9 mouse cellular contexts compared by ENCODE assay signal in the genomic region with DNA sequence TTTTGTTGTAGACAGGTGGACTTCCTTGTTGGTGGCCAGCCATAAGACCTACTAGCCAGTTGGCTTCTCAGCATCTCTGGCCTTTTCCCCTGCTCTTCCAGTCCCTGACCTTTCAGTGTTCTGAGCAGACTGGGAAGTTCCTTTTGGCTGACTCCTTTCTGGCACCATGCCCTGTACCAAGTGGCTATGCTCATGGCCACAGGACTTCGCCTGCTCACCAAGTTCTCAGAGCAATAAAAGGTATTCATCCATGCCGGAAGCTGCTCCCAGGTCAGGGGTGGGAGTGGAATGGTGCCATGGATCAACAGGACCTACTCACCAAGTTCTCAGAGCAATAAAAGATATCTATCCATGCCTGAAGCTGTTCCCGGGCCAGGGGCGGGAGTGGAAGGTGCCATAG. TPM values are rescaled to one million over a fixed set of nuclear protein-coding genes. Genes with fewer than 3 reads are reported as not detected.
DNase-seq lines count a peak whose midpoint lies in the region; ATAC-seq and TF ChIP-seq lines count a peak whose summit lies in the region.
"Had no signal": no experiment of that assay in that cellular context is flagged by ENCODE, and none has a peak within 500 bp of the region (broad histone marks: within the 10 kb centered on the region; RNA-seq: fewer than 3 reads in every experiment).

No protein-coding gene starts in this region.

- intact Hi-C loops in heart, postnatal 14 days (cut with DNase I) = no loop called here

- no peaks in the 10 kb centered on the region for H3K27me3 ChIP-seq in midbrain, embryonic 16.5 days (ENCODE audit: control insufficient read depth, insufficient read depth, low read depth, low read length)

- no peak for TF ChIP-seq CTCF in embryonic fibroblast, embryonic 13.5 days (IDR thresholded peaks at IDR 0.05; ENCODE audit: borderline replicate concordance, insufficient read depth, low read length)

- peak overlapping the region; percentile 66; the same call in 1 of the 2 replicates for H3K4me3 ChIP-seq in embryonic fibroblast, embryonic 13.5 days (ENCODE audit: insufficient read depth, low read length)
- H3K4me3 ChIP-seq in midbrain, embryonic 16.5 days (ENCODE audit: low read depth, low read length) = no peak overlapping the region

- 18% methylated on average over 4 of the region's 4 CpGs for WGBS in large intestine, adult 2 months
- 88% methylated on average over 4 of the region's 4 CpGs for WGBS in midbrain, embryonic 16.5 days

- peak; percentile 62 for DNase-seq in ovary, postnatal 36 days (ENCODE audit: low spot score)
- no peak for DNase-seq in ovary, postnatal 14 days (ENCODE audit: low spot score)
- peak; percentile 59 to 60 for DNase-seq in heart, postnatal 14 days
- DNase-seq in large intestine, adult 2 months (ENCODE audit: low read depth, low spot score) = peak; percentile 97
- no peak for DNase-seq in natural killer cell, adult 2 months (ENCODE audit: low spot score in 2 of 2)
- no peak for DNase-seq in thymus, postnatal 0 days (ENCODE audit: low spot score)

- no peak for ATAC-seq in midbrain, embryonic 16.5 days

- peaks cover 4% of the 10 kb centered on the region; the same call in 1 of the 2 replicates for H3K4me1 ChIP-seq in embryonic fibroblast, embryonic 13.5 days (ENCODE audit: control insufficient read depth, insufficient read depth, low read length)
- peaks cover 23% of the 10 kb centered on the region for H3K4me1 ChIP-seq in midbrain, embryonic 16.5 days (ENCODE audit: control insufficient read depth, insufficient read depth, low read length)

- H3K9ac ChIP-seq in midbrain, embryonic 16.5 days (ENCODE audit: low read depth, low read length) = no peak overlapping the region

- TF ChIP-seq POLR2A in embryonic fibroblast, embryonic 13.5 days (IDR thresholded peaks at IDR 0.05; ENCODE audit: low read depth, low read length) = peak; percentile 38; the same call in 1 of the 2 replicates

- peak overlapping the region; percentile 99; the same call in 1 of the 2 replicates for H3K4me2 ChIP-seq in midbrain, embryonic 16.5 days (ENCODE audit: low read length)

- H3K36me3 ChIP-seq in midbrain, embryonic 16.5 days (ENCODE audit: control insufficient read depth, insufficient read depth, low read length) = peaks cover 22% of the 10 kb centered on the region

- H3K9me3 ChIP-seq in midbrain, embryonic 16.5 days (replicated peaks; ENCODE audit: control insufficient read depth, low read length, poor library complexity, severe bottlenecking) = no peaks in the 10 kb centered on the region

- H3K27ac ChIP-seq in embryonic fibroblast, embryonic 13.5 days (ENCODE audit: insufficient read depth, low read length) = no peak overlapping the region
- no peak overlapping the region for H3K27ac ChIP-seq in midbrain, embryonic 16.5 days (ENCODE audit: low read length)
- H3K27ac ChIP-seq: macrophage had no signal

RNA-seq across cellular contexts. Expression of a gene that starts 1.2 kb away (rescaled TPM):
- polyA plus RNA-seq in embryonic fibroblast, embryonic 13.5 days (2011; ENCODE audit: insufficient read length, low read depth, missing spikeins) = 0.50 TPM in 1 of 2 replicates, not detected in the other
- total RNA-seq in heart, postnatal 14 days (2021) = under 1 TPM in 1 of 2 experiments, not detected in 1; 0.38 TPM
- 2.6 and 2.8 TPM in 2 replicates for polyA plus RNA-seq in large intestine, adult 2 months (2012; rRNA removed)
- polyA plus RNA-seq in midbrain, embryonic 16.5 days (2015; fragmentation: Nextera tagmentation; extraction: Ambion mirVana) = 0.40 TPM in 1 of 2 replicates, not detected in the other
- polyA plus RNA-seq in thymus, postnatal 0 days (2015; fragmentation: Nextera tagmentation; extraction: Ambion mirVana) = 0.18 TPM in 1 of 2 replicates, not detected in the other
- polyA plus RNA-seq: macrophage had no signal

RNA-seq across cellular contexts. Expression of a gene that starts 2.3 kb away (rescaled TPM):
- 21.1 and 21.5 TPM in 2 replicates for polyA plus RNA-seq in embryonic fibroblast, embryonic 13.5 days (2011; ENCODE audit: insufficient read length, low read depth, missing spikeins)
- total RNA-seq in heart, postnatal 14 days (2021) = 10 to 100 TPM; 43.2 to 43.4 TPM
- 82.9 and 90.7 TPM in 2 replicates for polyA plus RNA-seq in large intestine, adult 2 months (2012; rRNA removed)
- 64.2 and 70.2 TPM in 2 replicates for polyA plus RNA-seq in midbrain, embryonic 16.5 days (2015; fragmentation: Nextera tagmentation; extraction: Ambion mirVana)
- polyA plus RNA-seq in thymus, postnatal 0 days (2015; fragmentation: Nextera tagmentation; extraction: Ambion mirVana) = 55.7 and 57.4 TPM in 2 replicates

RNA-seq across cellular contexts. Expression of a gene that starts 2.4 kb away (rescaled TPM):
- 11.9 and 14.8 TPM in 2 replicates for polyA plus RNA-seq in embryonic fibroblast, embryonic 13.5 days (2011; ENCODE audit: insufficient read length, low read depth, missing spikeins)
- total RNA-seq in heart, postnatal 14 days (2021) = 10 to 100 TPM; 13.6 to 16.2 TPM
- 50.4 and 59.4 TPM in 2 replicates for polyA plus RNA-seq in large intestine, adult 2 months (2012; rRNA removed)
- 46.4 and 50.2 TPM in 2 replicates for polyA plus RNA-seq in midbrain, embryonic 16.5 days (2015; fragmentation: Nextera tagmentation; extraction: Ambion mirVana)
- 12.2 and 24.5 TPM in 2 replicates for polyA plus RNA-seq in thymus, postnatal 0 days (2015; fragmentation: Nextera tagmentation; extraction: Ambion mirVana)

RNA-seq across cellular contexts. Expression of a gene that starts 6.4 kb away (rescaled TPM):
- polyA plus RNA-seq in embryonic fibroblast, embryonic 13.5 days (2011; ENCODE audit: insufficient read length, low read depth, missing spikeins) = 20.9 and 23.3 TPM in 2 replicates
- 10 to 100 TPM in 1 of 2 experiments, 1 to 10 TPM in 1; 10.0 to 10.8 TPM for total RNA-seq in heart, postnatal 14 days (2021)
- polyA plus RNA-seq in large intestine, adult 2 months (2012; rRNA removed) = 43.0 and 54.9 TPM in 2 replicates
- polyA plus RNA-seq in midbrain, embryonic 16.5 days (2015; fragmentation: Nextera tagmentation; extraction: Ambion mirVana) = 36.5 and 37.2 TPM in 2 replicates
- 18.6 and 19.2 TPM in 2 replicates for polyA plus RNA-seq in thymus, postnatal 0 days (2015; fragmentation: Nextera tagmentation; extraction: Ambion mirVana)

RNA-seq across cellular contexts. Expression of a gene that starts 15.9 kb away (rescaled TPM):
- polyA plus RNA-seq in embryonic fibroblast, embryonic 13.5 days (2011; ENCODE audit: insufficient read length, low read depth, missing spikeins) = not detected in 2 replicates
- total RNA-seq in heart, postnatal 14 days (2021) = under 1 TPM; 0.10 to 0.43 TPM
- polyA plus RNA-seq in large intestine, adult 2 months (2012; rRNA removed) = 0.26 and 0.59 TPM in 2 replicates
- polyA plus RNA-seq in midbrain, embryonic 16.5 days (2015; fragmentation: Nextera tagmentation; extraction: Ambion mirVana) = 43.6 and 45.7 TPM in 2 replicates
- polyA plus RNA-seq in thymus, postnatal 0 days (2015; fragmentation: Nextera tagmentation; extraction: Ambion mirVana) = 0.10 and 0.19 TPM in 2 replicates
- polyA plus RNA-seq: macrophage had no signal

Comparison
In these comparisons a context has a peak if more than half of its experiments do, and no peak if none do; other contexts are left out.
1. DNase-seq: peak in ovary, postnatal 36 days (single experiment), heart, postnatal 14 days (2 of 2) and large intestine, adult 2 months (single experiment); none in ovary, postnatal 14 days (single experiment), natural killer cell, adult 2 months (0 of 2) and thymus, postnatal 0 days (single experiment).